Mouse (Mus musculus): ENCODE measurements around the gene Cyp4f18.

DNA sequence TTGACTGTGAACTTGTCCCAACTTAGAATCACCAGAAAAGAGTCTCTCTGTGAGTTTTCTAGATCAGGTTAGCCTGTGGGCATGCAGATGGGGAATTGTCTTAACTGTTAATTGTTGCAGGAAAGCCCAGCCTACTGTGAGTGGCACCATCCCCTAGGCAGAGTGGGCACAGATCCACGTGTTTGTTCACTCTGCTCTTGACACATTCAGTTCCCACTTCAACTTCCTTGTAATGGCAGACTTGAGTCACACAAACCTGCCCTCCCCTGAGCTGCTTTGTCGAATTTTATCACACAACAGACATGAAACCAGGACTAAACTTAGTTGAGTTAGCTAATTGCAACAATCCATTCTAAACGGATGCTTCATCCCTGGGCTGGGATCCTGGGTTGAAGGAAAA lies 9.2 kb downstream of the Cyp4f18 start:
- TF ChIP-seq CTCF (IDR thresholded peaks at IDR 0.05; ENCODE audit: low read depth, low read length) (no peak), POLR2A (IDR thresholded peaks at IDR 0.05; ENCODE audit: insufficient read depth, low read length) (no peak)

Measured in ES-Bruce4 (cell line).